Mouse (Mus musculus) forebrain, embryonic 12.5 days (tissue): ENCODE data around the gene Tmem234. TPM values are rescaled to one million over a fixed set of nuclear protein-coding genes. Genes with fewer than 3 reads are reported as not detected.

ENCODE experiments used
- ATAC-seq: fragments of 200-750 bp; cut with Nextera tagmentation; 2 replicates; pipeline ENCODE4 v1.8.0; 2017; ENCODE audit warnings: moderate TSS enrichment; ENCODE audit not compliant: low FRiP score
- H3K27ac ChIP-seq: fragments of 300-500 bp; sonication (generic); 2 replicates; pipeline ENCODE4 v1.5.1; 2016; ENCODE audit warnings: mild to moderate bottlenecking
- H3K27me3 ChIP-seq: fragments of 300-500 bp; sonication (generic); 2 replicates; pipeline ENCODE4 v1.6.1; 2016; ENCODE audit warnings: mild to moderate bottlenecking
- H3K36me3 ChIP-seq: fragments of 300-500 bp; sonication (generic); replicated peaks from 2 replicates; pipeline ENCODE4 v1.6.1; 2016; ENCODE audit warnings: mild to moderate bottlenecking
- H3K4me1 ChIP-seq: fragments of 300-500 bp; sonication (generic); 2 replicates; pipeline ENCODE4 v1.6.1; 2016
- H3K4me2 ChIP-seq: fragments of 300-500 bp; sonication (generic); 2 replicates; pipeline ENCODE4 v1.6.1; 2016; ENCODE audit warnings: mild to moderate bottlenecking, moderate library complexity
- H3K4me3 ChIP-seq: fragments of 300-500 bp; sonication (generic); replicated peaks from 2 replicates; pipeline ENCODE4 v1.5.1; 2016; ENCODE audit warnings: mild to moderate bottlenecking
- H3K9ac ChIP-seq: fragments of 300-500 bp; sonication (generic); 2 replicates; pipeline ENCODE4 v1.6.1; 2016; ENCODE audit warnings: mild to moderate bottlenecking
- H3K9me3 ChIP-seq: fragments of 300-500 bp; sonication (generic); 2 replicates; pipeline ENCODE4 v1.6.1; 2016
- WGBS: fragments of 180-500 bp; shearing (Covaris S2); methylation state at CpG from one replicate; pipeline ENCODE4 v1.1.7; 2016; 5-methylcytosine and 5-hydroxymethylcytosine counted together
- polyA plus RNA-seq: library from polyadenylated mRNA; unstranded; fragments of >200 nt; fragmentation: Nextera tagmentation; extraction: Ambion mirVana; gene quantifications from 2 replicates; pipeline ENCODE4 v1.2.1, GENCODE M21; 2016

Gene Tmem234
- polyA plus RNA-seq, 1 experiment from 2014 or later: 163 TPM

DNA sequence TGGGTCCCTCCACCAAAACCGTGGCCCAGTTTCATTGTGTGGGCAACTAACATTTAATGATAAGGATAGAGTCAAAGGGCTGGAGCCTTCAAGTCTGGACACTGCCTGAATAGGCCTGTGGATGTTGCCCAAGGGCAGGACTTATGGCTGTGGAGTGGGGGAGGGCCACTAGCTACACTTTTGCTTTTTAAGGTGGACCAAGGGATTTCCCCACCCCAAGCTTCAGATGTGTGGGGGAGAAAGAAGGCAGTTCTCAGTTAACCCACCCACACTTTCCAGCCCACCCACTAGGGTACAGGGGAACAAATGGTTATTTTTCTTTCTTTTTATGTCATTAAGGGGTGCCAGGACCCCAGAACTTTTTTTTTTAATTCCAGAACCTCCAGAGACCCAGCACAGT lies 16.1 kb upstream of the Tmem234 start:
- H3K36me3 ChIP-seq: no peaks in the 10 kb centered on the region
- ATAC-seq: no peak
- peaks cover 9% of the 10 kb centered on the region for H3K4me1 ChIP-seq
- H3K27me3 ChIP-seq: no peaks in the 10 kb centered on the region
- no peak overlapping the region for H3K9ac ChIP-seq
- WGBS: 60% methylated on average over 1 of the region's 1 CpGs
- H3K27ac ChIP-seq: no peak overlapping the region
- H3K4me3 ChIP-seq: peak overlapping the region; percentile 44; the same call in 1 of the 2 replicates
- peak overlapping the region; percentile 68 for H3K4me2 ChIP-seq
- no peaks in the 10 kb centered on the region for H3K9me3 ChIP-seq

DNA sequence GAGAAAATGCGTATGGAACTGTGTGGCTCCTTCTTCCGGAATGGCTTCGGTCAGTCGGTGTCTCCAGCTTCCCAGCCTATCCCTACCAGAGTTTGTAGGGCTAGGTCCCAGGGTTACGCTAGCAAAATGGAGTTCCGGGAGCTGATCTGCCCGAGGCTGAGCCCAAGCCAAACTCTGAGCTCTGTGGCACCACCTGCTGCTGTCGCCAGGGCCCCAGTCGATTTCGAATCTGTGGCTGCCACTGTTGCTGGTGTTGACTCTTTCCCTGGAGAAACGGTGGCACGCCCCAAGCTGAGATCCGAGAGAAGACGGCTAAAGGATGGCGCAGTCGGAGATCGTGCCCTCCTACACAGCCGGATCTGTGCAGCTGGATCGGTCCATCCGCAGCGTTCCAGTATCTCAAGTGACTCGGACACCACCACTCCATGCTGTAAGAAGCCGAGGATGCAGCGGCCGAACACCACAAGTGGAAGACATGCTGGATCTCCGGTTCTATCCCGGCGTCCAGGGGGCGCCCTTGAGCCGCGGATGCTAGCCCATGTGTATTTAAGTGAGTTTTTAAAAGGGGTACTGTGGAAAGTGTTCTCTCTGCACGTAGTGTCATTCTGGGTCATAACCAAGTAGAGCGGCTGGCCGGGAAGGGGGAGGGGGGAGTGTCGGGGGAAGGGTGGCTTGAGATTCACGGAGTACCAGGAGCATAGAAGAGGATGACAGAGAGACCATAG lies 15.4 kb upstream of the Tmem234 start:
- peak; percentile 58 for ATAC-seq
- Histone ChIP-seq H3K4me1 (peaks cover 9% of the 10 kb centered on the region), H3K9ac (peak overlapping the region; percentile 59), H3K27me3 (no peaks in the 10 kb centered on the region), H3K27ac (no peak overlapping the region), H3K36me3 (peaks cover 2% of the 10 kb centered on the region; the same call in 1 of the 2 replicates), H3K9me3 (no peaks in the 10 kb centered on the region), H3K4me3 (peak overlapping the region; percentile 44), H3K4me2 (peak overlapping the region; percentile 68)
- 3% methylated on average over 36 of the region's 36 CpGs for WGBS

GRCm38 (mm10) chr4:129585773-129586172 lies 14.7 kb upstream of the Tmem234 start:
- Histone ChIP-seq H3K27me3 (no peaks in the 10 kb centered on the region), H3K4me2 (no peak overlapping the region), H3K36me3 (peaks cover 10% of the 10 kb centered on the region), H3K4me1 (peaks cover 9% of the 10 kb centered on the region), H3K27ac (no peak overlapping the region), H3K9me3 (no peaks in the 10 kb centered on the region), H3K9ac (no peak overlapping the region), H3K4me3 (no peak overlapping the region)
- ATAC-seq: no peak
- WGBS: 84% methylated on average over 9 of the region's 9 CpGs

GRCm38 (mm10) chr4:129586943-129587342 lies 13.5 kb upstream of the Tmem234 start:
- Histone ChIP-seq H3K9me3 (no peaks in the 10 kb centered on the region), H3K36me3 (peaks cover 21% of the 10 kb centered on the region), H3K27me3 (no peaks in the 10 kb centered on the region), H3K4me3 (no peak overlapping the region), H3K9ac (no peak overlapping the region), H3K4me1 (peaks cover 9% of the 10 kb centered on the region), H3K4me2 (no peak overlapping the region), H3K27ac (no peak overlapping the region)
- ATAC-seq: no peak
- 26% methylated on average over 1 of the region's 1 CpGs for WGBS

- Histone ChIP-seq H3K9me3 (no peaks in the 10 kb centered on the region), H3K9ac (no peak overlapping the region), H3K4me1 (peaks cover 9% of the 10 kb centered on the region), H3K27me3 (no peaks in the 10 kb centered on the region), H3K27ac (no peak overlapping the region), H3K4me3 (no peak overlapping the region), H3K36me3 (peaks cover 41% of the 10 kb centered on the region), H3K4me2 (no peak overlapping the region)
- ATAC-seq: no peak
- 87% methylated on average over 4 of the region's 4 CpGs for WGBS
These were observed 11.6 kb upstream of the Tmem234 start for GRCm38 (mm10) chr4:129588865-129589264.

GRCm38 (mm10) chr4:129608426-129609025 lies 8.1 kb downstream of the Tmem234 start:
- Histone ChIP-seq H3K9me3 (no peaks in the 10 kb centered on the region), H3K4me3 (no peak overlapping the region), H3K4me1 (peaks cover 6% of the 10 kb centered on the region), H3K27ac (0 out of 2 replicates have a peak overlapping the region, but pooled peaks have one; percentile 36), H3K9ac (no peak overlapping the region), H3K27me3 (no peaks in the 10 kb centered on the region), H3K36me3 (peaks cover 59% of the 10 kb centered on the region), H3K4me2 (no peak overlapping the region)
- ATAC-seq: peak; percentile 75; the same call in 1 of the 2 replicates
- 37% methylated on average over 7 of the region's 7 CpGs for WGBS

GRCm38 (mm10) chr4:129609139-129609631 lies 8.7 kb downstream of the Tmem234 start:
- no peak overlapping the region for H3K4me2 ChIP-seq
- no peaks in the 10 kb centered on the region for H3K27me3 ChIP-seq
- peaks cover 53% of the 10 kb centered on the region for H3K36me3 ChIP-seq
- H3K27ac ChIP-seq: no peak overlapping the region
- no peak overlapping the region for H3K4me3 ChIP-seq
- H3K9ac ChIP-seq: no peak overlapping the region
- no peaks in the 10 kb centered on the region for H3K9me3 ChIP-seq
- H3K4me1 ChIP-seq: peaks cover 6% of the 10 kb centered on the region
- ATAC-seq: no peak
- WGBS: 83% methylated on average over 12 of the region's 12 CpGs

DNA sequence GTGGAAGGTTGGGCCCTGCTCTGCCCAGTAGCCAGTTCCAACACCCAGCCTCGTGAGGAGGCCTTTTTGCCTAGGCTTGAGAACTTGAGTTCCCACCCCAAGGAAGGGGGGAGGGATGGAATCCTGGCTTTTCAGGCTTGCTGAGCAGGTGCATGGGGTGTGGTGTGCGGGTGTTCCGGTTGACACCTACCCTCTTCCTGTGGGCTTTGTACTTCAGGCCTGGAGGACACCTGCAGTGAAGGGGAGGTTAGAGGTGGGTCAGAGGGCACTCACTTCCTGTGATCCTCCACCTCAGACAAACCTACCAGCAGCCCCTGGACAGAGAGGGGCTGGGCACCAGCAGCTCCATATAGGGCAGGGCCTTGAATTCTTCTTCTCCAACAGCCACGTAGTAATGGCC lies 9.6 kb downstream of the Tmem234 start:
- WGBS: 81% methylated on average over 4 of the region's 4 CpGs
- no peak overlapping the region for H3K9ac ChIP-seq
- ATAC-seq: no peak

DNA sequence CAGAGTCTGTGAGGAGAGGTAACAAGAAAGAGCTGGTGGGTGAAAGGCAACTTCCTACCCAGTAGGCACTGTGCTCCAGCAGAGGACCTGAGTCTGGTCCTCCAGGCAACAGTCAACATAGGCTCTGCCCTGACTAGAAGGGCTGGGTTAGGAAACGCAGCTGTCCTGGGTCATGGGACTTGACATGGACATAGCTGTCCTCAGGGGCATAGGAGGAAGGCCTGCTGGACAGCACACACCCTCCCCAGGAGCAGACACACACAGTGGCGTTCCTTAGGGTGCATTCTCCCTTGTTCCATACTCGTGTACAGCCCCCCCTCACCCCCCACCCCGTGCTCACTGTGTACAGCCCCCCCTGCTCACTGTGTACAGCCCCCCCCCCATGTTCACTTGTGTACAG lies 10.0 kb downstream of the Tmem234 start:
- H3K4me1 ChIP-seq: peaks cover 6% of the 10 kb centered on the region
- WGBS: 79% methylated on average over 4 of the region's 4 CpGs
- H3K9ac ChIP-seq: no peak overlapping the region
- peaks cover 42% of the 10 kb centered on the region for H3K36me3 ChIP-seq
- ATAC-seq: no peak
- no peak overlapping the region for H3K4me3 ChIP-seq
- H3K27ac ChIP-seq: no peak overlapping the region
- no peaks in the 10 kb centered on the region for H3K9me3 ChIP-seq
- no peaks in the 10 kb centered on the region for H3K27me3 ChIP-seq
- H3K4me2 ChIP-seq: no peak overlapping the region

More for the DNA sequence above, 9.6 kb downstream of the Tmem234 start:
- Histone ChIP-seq H3K4me3 (no peak overlapping the region), H3K4me1 (peaks cover 6% of the 10 kb centered on the region), H3K4me2 (no peak overlapping the region), H3K27me3 (no peaks in the 10 kb centered on the region), H3K27ac (no peak overlapping the region), H3K9me3 (no peaks in the 10 kb centered on the region), H3K36me3 (peaks cover 44% of the 10 kb centered on the region)

DNA sequence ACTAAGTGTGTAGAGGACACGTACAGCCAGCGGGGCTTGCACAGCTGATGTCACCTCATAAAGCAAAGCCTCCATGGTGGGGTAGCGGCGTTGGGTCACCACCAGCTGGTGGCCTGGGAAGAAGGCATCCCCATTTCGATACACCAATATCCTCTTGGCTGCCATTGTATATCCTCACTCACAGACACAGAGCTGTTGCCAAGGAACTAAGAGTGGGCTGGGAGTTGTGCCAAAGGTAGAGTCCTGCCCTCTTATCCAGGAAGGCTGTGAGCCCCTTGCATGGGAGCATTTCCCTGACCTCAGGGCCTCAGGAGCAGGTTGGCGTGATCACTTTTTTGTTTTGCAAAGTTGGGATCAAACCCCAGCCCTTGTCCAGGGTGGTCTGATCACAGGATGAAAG lies 13.6 kb downstream of the Tmem234 start, which contains the start of gene Dcdc2b:
Gene Dcdc2b (minus strand): TSS at position 165 of the 400 bp plus-strand sequence.
- 85% methylated on average over 6 of the region's 6 CpGs for WGBS
- ATAC-seq: no peak

DNA sequence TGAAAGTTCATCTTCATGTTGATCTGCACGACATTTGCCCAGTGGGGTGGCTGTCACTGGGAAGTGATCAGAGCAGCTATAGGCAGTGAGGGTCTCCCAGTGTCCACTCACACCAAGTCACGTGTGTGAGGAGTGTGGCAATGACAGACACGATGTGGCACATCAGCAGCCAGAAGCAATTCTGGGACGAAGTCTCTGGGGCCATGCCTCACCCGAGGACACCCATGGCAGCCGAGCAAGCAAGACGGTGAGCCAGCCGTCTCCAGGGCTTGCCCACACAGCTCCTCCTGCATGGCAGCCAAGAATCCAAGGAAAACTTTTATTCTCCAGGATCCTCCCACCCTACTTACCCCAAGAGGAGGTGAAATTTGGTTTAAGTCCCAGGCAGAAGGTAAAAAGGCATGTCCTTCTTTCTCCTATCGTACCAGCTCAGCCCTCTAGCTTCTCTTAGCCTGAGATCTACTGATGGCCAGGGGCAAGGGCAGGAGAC lies 15.4 kb downstream of the Tmem234 start:
- Histone ChIP-seq H3K9me3 (no peaks in the 10 kb centered on the region), H3K4me3 (no peak overlapping the region), H3K4me1 (peaks cover 9% of the 10 kb centered on the region), H3K9ac (no peak overlapping the region), H3K36me3 (peaks cover 18% of the 10 kb centered on the region), H3K27ac (no peak overlapping the region), H3K27me3 (no peaks in the 10 kb centered on the region), H3K4me2 (no peak overlapping the region)
- no peak for ATAC-seq
- WGBS: 88% methylated on average over 9 of the region's 9 CpGs

More for the DNA sequence above, 13.6 kb downstream of the Tmem234 start, which contains the start of gene Dcdc2b:
- H3K36me3 ChIP-seq: peaks cover 31% of the 10 kb centered on the region
- H3K4me2 ChIP-seq: no peak within 1 kb of the TSS
- H3K9me3 ChIP-seq: no peaks in the 10 kb centered on the region
- no peak within 1 kb of the TSS for H3K4me3 ChIP-seq
- peaks cover 9% of the 10 kb centered on the region for H3K4me1 ChIP-seq
- H3K27me3 ChIP-seq: no peaks in the 10 kb centered on the region
- no peak within 1 kb of the TSS for H3K9ac ChIP-seq
- no peak within 1 kb of the TSS for H3K27ac ChIP-seq

DNA sequence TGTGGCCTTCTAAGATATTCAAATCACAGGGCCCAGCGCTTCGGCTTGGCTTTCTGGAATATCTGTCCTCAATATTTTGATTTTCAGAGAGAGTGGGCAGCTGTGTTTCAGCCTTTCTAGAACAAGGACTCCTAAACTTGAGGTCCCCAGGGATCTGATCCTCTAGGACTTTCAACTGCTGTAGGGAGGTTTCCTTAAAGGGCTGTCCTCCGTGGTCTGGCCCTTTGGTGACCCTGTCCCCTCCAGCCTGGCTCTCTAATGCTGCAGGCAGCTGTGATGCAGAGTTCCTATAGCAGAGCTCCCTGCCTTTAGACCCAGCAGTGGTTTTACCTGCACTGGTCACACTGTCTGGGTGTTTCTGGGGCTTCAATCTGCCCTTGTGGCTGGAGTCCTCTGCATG lies 16.2 kb downstream of the Tmem234 start:
- no peaks in the 10 kb centered on the region for H3K9me3 ChIP-seq
- no peak overlapping the region for H3K27ac ChIP-seq
- no peak overlapping the region for H3K4me3 ChIP-seq
- H3K9ac ChIP-seq: no peak overlapping the region
- peaks cover 18% of the 10 kb centered on the region for H3K36me3 ChIP-seq
- no peaks in the 10 kb centered on the region for H3K27me3 ChIP-seq
- peaks cover 9% of the 10 kb centered on the region for H3K4me1 ChIP-seq
- no peak overlapping the region for H3K4me2 ChIP-seq
- 95% methylated on average over 3 of the region's 3 CpGs for WGBS
- no peak for ATAC-seq
